Mouse (Mus musculus) thymus, adult 2 months (tissue): ENCODE measurements around the gene C5ar1. TPM values are rescaled to one million over a fixed set of nuclear protein-coding genes. Genes with fewer than 3 reads are reported as not detected.

Source experiments
- DNase-seq: peaks from one replicate; pipeline ENCODE4 v3.0.0; 2021
- H3K27ac ChIP-seq: fragments of 200-500 bp; 2 replicates; pipeline ENCODE4 v1.5.1; 2012; ENCODE audit warnings: low read length, control low read depth; ENCODE audit not compliant: control insufficient read depth, insufficient read depth
- H3K27me3 ChIP-seq: fragments of 200-500 bp; 2 replicates; pipeline ENCODE4 v1.6.1; 2012; ENCODE audit warnings: mild to moderate bottlenecking, low read length, moderate library complexity, mixed read lengths; ENCODE audit not compliant: control insufficient read depth, insufficient read depth
- H3K36me3 ChIP-seq: fragments of 200-500 bp; 2 replicates; pipeline ENCODE4 v1.6.1; 2012; ENCODE audit warnings: mild to moderate bottlenecking, low read length, moderate library complexity; ENCODE audit not compliant: control insufficient read depth, insufficient read depth
- H3K4me1 ChIP-seq: fragments of 200-500 bp; replicated peaks from 2 replicates; pipeline ENCODE4 v1.6.1; 2012; ENCODE audit warnings: low read length; ENCODE audit not compliant: control insufficient read depth, insufficient read depth
- H3K4me3 ChIP-seq: fragments of 200-500 bp; 2 replicates; pipeline ENCODE4 v1.5.1; 2012; ENCODE audit warnings: mild to moderate bottlenecking, low read length, control low read depth, moderate library complexity; ENCODE audit not compliant: control insufficient read depth, insufficient read depth
- CTCF ChIP-seq: fragments of 200-500 bp; IDR thresholded peaks from 2 replicates; pipeline ENCODE4 v1.5.1; 2012; ENCODE audit warnings: mild to moderate bottlenecking, control low read depth, low read length, moderate library complexity, borderline replicate concordance; ENCODE audit not compliant: control insufficient read depth, poor library complexity, insufficient read depth; ENCODE audit errors: extremely low read depth
- POLR2A ChIP-seq: fragments of 200-500 bp; IDR thresholded peaks from 2 replicates; pipeline ENCODE4 v1.6.1; 2012; ENCODE audit warnings: mild to moderate bottlenecking, low read length, control low read depth, moderate library complexity; ENCODE audit not compliant: control insufficient read depth, poor library complexity, insufficient read depth; ENCODE audit errors: extremely low read depth
- WGBS: fragments of 180-500 bp; shearing (Covaris S2); methylation state at CpG from one replicate; pipeline ENCODE4 v1.1.7; 2018; 5-methylcytosine and 5-hydroxymethylcytosine counted together
- polyA plus RNA-seq: library from polyadenylated mRNA; depleted of rRNA; stranded (reverse); fragments of >200 nt; gene quantifications from 2 replicates; pipeline ENCODE4 v1.2.3, GENCODE M21; 2012; rRNA removed

C5ar1 gene
- polyA plus RNA-seq, 1 experiment = 3.2 TPM

DNA sequence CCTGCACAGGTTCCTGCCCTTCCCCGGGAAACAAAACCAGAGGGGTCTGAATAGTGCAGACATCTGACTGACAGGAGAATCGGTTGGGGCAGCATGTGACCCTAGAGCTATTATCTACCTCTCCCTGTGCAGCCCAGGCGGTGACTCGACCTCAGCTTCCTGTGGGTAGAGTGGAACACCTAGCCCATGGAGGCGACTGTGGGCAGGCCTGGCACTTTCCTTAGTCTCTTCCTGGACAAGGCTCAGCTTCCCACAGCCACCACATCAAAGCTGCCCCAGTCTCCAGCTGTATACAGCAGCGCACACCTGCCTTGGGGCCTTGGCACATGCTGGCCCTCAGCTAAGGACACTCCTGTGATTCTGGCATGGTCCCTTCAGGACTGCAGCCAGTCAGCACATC is 58.2 kb downstream of the C5ar1 start:
- TF ChIP-seq POLR2A (no peak), CTCF (no peak)
- H3K4me1 ChIP-seq = peaks cover 81% of the 10 kb centered on the region
- H3K4me3 ChIP-seq = no peak overlapping the region
- H3K36me3 ChIP-seq = no peaks in the 10 kb centered on the region
- H3K27ac ChIP-seq = peak overlapping the region; percentile 26; the same call in 1 of the 2 replicates
- no peaks in the 10 kb centered on the region for H3K27me3 ChIP-seq
- DNase-seq = peak; percentile 73
- 5% methylated on average over 6 of the region's 6 CpGs for WGBS

DNA sequence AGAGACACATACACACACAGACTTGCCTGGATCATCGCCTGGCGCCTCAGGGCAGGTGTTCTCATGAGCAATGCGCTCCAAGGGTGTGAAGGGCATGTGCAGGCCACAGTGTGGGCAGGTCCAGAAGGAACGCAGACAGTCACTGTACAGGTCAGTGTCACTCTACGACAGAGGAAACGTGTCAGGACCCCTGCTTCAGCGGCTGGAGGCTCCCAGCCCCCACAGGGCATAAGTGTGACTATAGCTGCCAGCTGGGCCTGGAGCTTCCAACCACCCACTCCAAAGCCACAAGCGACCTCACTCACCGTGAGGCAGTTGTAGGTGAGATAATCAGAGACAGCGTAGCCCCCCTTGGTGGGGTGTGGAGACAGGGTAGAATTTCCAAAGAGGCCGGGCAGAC is 60.8 kb downstream of the C5ar1 start:
- 29% methylated on average over 11 of the region's 11 CpGs for WGBS
- peak; percentile 43 for DNase-seq
- Histone ChIP-seq H3K27me3 (no peaks in the 10 kb centered on the region), H3K4me1 (peaks cover 75% of the 10 kb centered on the region), H3K4me3 (no peak overlapping the region), H3K27ac (peak overlapping the region; percentile 76), H3K36me3 (no peaks in the 10 kb centered on the region)
- no peak for TF ChIP-seq CTCF
- TF ChIP-seq POLR2A = no peak

DNA sequence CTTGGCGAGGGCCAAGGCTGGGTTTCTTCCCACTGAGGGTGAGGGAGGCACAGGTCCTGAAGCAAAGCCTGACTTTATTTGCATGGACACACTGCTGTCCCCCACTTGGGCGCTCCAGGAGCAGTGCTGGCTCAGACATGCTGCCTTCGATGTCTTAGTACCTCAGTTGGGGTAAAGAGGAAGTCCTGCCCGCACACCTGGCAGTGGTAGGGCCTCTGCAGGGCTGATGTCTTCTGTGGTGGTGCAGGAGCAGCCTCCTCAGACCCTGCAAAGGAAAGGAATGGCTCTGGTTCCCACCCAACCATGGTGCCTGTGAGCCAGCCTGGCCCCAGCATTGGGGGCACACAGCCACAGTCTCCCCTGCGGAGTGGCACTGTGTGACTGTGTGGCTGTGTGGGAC is 62.2 kb downstream of the C5ar1 start:
- WGBS = 13% methylated on average over 5 of the region's 5 CpGs
- H3K4me3 ChIP-seq = no peak overlapping the region
- no peak for TF ChIP-seq POLR2A
- no peak for TF ChIP-seq CTCF
- no peaks in the 10 kb centered on the region for H3K27me3 ChIP-seq
- peak; percentile 69 for DNase-seq
- peaks cover 80% of the 10 kb centered on the region for H3K4me1 ChIP-seq
- H3K36me3 ChIP-seq = no peaks in the 10 kb centered on the region
- peak overlapping the region; percentile 76 for H3K27ac ChIP-seq

Other genes with a start within 250 kb of the C5ar1 start
- gene Bicra, start 211.6 kb downstream of the C5ar1 start, polyA plus RNA-seq = 57.0 and 78.5 TPM in 2 replicates
- gene Zfp541, start 197.7 kb downstream of the C5ar1 start, polyA plus RNA-seq = 0.04 and 0.11 TPM in 2 replicates
- 256 TPM in 2 replicates for gene Napa, start 161.1 kb downstream of the C5ar1 start, polyA plus RNA-seq
- gene Kptn, start 139.6 kb downstream of the C5ar1 start, polyA plus RNA-seq = 27.4 and 28.1 TPM in 2 replicates
- 1.1 and 1.2 TPM in 2 replicates for gene Slc8a2, start 129.7 kb downstream of the C5ar1 start, polyA plus RNA-seq
- 65.2 and 66.8 TPM in 2 replicates for gene Meis3, start 84.5 kb downstream of the C5ar1 start, polyA plus RNA-seq
- 72.3 and 86.9 TPM in 2 replicates for gene Dhx34, start 37.5 kb downstream of the C5ar1 start, polyA plus RNA-seq
- 0.26 and 0.46 TPM in 2 replicates for gene C5ar2, start 15.4 kb downstream of the C5ar1 start, polyA plus RNA-seq
- 44.7 and 62.2 TPM in 2 replicates for gene Inafm1, start 14.1 kb upstream of the C5ar1 start, polyA plus RNA-seq
- 39.4 and 43.0 TPM in 2 replicates for gene Ccdc9, start 27.3 kb upstream of the C5ar1 start, polyA plus RNA-seq
- gene Bbc3, start 48.9 kb upstream of the C5ar1 start, polyA plus RNA-seq = 49.8 and 84.9 TPM in 2 replicates
- 61.0 and 66.8 TPM in 2 replicates for gene Sae1, start 128.3 kb upstream of the C5ar1 start, polyA plus RNA-seq
- 81.3 and 100 TPM in 2 replicates for gene Zc3h4, start 141.4 kb upstream of the C5ar1 start, polyA plus RNA-seq
- 225 and 228 TPM in 2 replicates for gene Tmem160, start 193.2 kb upstream of the C5ar1 start, polyA plus RNA-seq
- 0.17 and 0.28 TPM in 2 replicates for gene Npas1, start 218.2 kb upstream of the C5ar1 start, polyA plus RNA-seq